Mouse (Mus musculus) neural tube, embryonic 13.5 days (tissue): ENCODE data around the gene Mepce. TPM values are rescaled to one million over a fixed set of nuclear protein-coding genes. Genes with fewer than 3 reads are reported as not detected.

Source experiments
- ATAC-seq: fragments of 200-750 bp; cut with Nextera tagmentation; 2 replicates; pipeline ENCODE4 v1.8.0; 2017; ENCODE audit warnings: low read depth, mild to moderate bottlenecking, moderate TSS enrichment, moderate library complexity
- H3K27ac ChIP-seq: fragments of 300-500 bp; sonication (generic); replicated peaks from 2 replicates; pipeline ENCODE4 v1.5.1; 2015; ENCODE audit warnings: moderate library complexity, mild to moderate bottlenecking, inconsistent platforms
- H3K27me3 ChIP-seq: fragments of 300-500 bp; sonication (generic); 2 replicates; pipeline ENCODE4 v1.6.1; 2015; ENCODE audit warnings: mild to moderate bottlenecking, inconsistent platforms
- H3K36me3 ChIP-seq: fragments of 300-500 bp; sonication (generic); 2 replicates; pipeline ENCODE4 v1.6.1; 2015; ENCODE audit warnings: mild to moderate bottlenecking, inconsistent platforms
- H3K4me1 ChIP-seq: fragments of 300-500 bp; sonication (generic); replicated peaks from 2 replicates; pipeline ENCODE4 v1.6.1; 2015; ENCODE audit warnings: inconsistent platforms
- H3K4me2 ChIP-seq: fragments of 300-500 bp; sonication (generic); 2 replicates; pipeline ENCODE4 v1.6.1; 2015; ENCODE audit warnings: inconsistent platforms, mild to moderate bottlenecking, moderate library complexity
- H3K4me3 ChIP-seq: fragments of 300-500 bp; sonication (generic); 2 replicates; pipeline ENCODE4 v1.5.1; 2015; ENCODE audit warnings: mild to moderate bottlenecking, inconsistent platforms
- H3K9ac ChIP-seq: fragments of 300-500 bp; sonication (generic); 2 replicates; pipeline ENCODE4 v1.6.1; 2015; ENCODE audit warnings: moderate library complexity, mild to moderate bottlenecking, inconsistent platforms
- H3K9me3 ChIP-seq: fragments of 300-500 bp; sonication (generic); 2 replicates; pipeline ENCODE4 v1.6.1; 2016; ENCODE audit warnings: inconsistent platforms
- WGBS: fragments of 180-500 bp; shearing (Covaris S2); methylation state at CpG from one replicate; pipeline ENCODE4 v1.1.7; 2015; 5-methylcytosine and 5-hydroxymethylcytosine counted together
- polyA plus RNA-seq: library from polyadenylated mRNA; unstranded; fragments of >200 nt; fragmentation: Nextera tagmentation; extraction: Ambion mirVana; gene quantifications from 2 replicates; pipeline ENCODE4 v1.2.1, GENCODE M21; 2015

Gene Mepce
- polyA plus RNA-seq, 1 experiment from 2014 or later = 9.9 TPM

DNA sequence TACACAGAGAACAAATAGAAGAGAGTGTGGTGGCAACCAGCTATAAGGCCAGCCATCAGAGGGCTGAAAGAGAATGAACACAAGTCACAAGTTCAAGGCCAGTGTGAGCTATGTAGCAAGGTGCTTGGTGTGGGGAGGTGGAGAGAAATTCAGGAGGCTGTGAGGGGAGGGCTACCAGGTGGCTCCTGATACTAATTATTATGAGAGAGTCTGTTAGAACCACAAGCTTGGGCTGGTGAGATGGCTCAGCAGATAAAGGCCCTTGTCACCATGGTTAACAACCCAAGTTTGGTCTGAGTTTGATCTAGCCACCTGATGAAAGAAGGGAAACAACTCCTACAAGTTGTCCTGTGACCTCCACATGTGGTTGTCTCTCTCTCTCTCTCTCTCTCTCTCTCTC lies 14.7 kb downstream of the Mepce start:
- Histone ChIP-seq H3K4me1 (peaks cover 18% of the 10 kb centered on the region; the same call in 1 of the 2 replicates), H3K27me3 (no peaks in the 10 kb centered on the region), H3K4me3 (no peak overlapping the region), H3K4me2 (no peak overlapping the region), H3K9me3 (no peaks in the 10 kb centered on the region), H3K36me3 (no peaks in the 10 kb centered on the region), H3K9ac (no peak overlapping the region), H3K27ac (no peak overlapping the region)
- no peak for ATAC-seq

DNA sequence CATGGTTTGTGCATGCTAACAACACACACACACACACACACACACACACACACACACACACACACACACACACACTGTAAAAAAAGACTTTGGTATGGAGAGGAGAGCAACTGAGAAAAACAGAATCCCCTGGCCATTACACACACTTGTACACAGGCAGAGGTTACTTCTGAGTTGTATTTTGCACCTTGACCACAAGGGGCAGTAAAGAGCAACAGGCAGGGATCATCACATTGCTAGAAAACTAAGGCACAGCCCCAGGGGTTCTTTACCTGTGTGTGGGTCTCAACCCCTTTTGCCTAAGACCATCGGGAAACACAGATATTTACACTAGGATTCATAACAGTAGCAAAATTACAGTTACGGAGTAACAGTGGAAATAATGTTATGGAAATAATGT lies 16.7 kb downstream of the Mepce start:
- H3K4me3 ChIP-seq = no peak overlapping the region
- WGBS = 43% methylated on average over 2 of the region's 2 CpGs
- peaks cover 10% of the 10 kb centered on the region; the same call in 1 of the 2 replicates for H3K4me1 ChIP-seq
- no peak overlapping the region for H3K9ac ChIP-seq
- H3K36me3 ChIP-seq = no peaks in the 10 kb centered on the region
- ATAC-seq = no peak
- no peaks in the 10 kb centered on the region for H3K9me3 ChIP-seq
- H3K4me2 ChIP-seq = no peak overlapping the region
- H3K27me3 ChIP-seq = no peaks in the 10 kb centered on the region
- no peak overlapping the region for H3K27ac ChIP-seq

- ATAC-seq = peak; percentile 28; the same call in 1 of the 2 replicates
- no peaks in the 10 kb centered on the region for H3K9me3 ChIP-seq
- H3K4me1 ChIP-seq = peaks cover 10% of the 10 kb centered on the region; the same call in 1 of the 2 replicates
- no peak overlapping the region for H3K9ac ChIP-seq
- no peaks in the 10 kb centered on the region for H3K36me3 ChIP-seq
- no peak overlapping the region for H3K4me3 ChIP-seq
- no peaks in the 10 kb centered on the region for H3K27me3 ChIP-seq
- H3K27ac ChIP-seq = 0 out of 2 replicates have a peak overlapping the region, but pooled peaks have one; percentile 33
- 30% methylated on average over 1 of the region's 1 CpGs for WGBS
- H3K4me2 ChIP-seq = no peak overlapping the region
These were observed 19.0 kb downstream of the Mepce start for GRCm38 (mm10) chr5:137768475-137768874.

DNA sequence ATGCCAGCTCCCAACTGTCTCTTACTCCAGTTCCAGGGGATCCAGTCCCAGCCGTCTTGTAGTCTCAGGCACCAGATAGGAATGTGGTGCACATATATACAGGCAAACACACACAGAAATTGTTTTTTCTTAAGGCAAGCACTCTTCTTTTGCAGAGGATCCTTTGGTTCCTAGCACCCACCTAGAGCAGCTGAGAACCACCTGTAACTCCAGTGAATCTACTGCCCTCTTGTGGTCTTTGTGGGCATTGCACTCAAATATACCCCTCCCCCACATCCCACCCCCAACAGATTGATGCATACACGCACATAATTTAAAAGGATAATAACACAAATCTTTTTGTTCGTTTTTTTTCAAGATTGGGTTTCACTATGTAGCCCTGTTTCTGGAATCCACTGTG lies 21.2 kb downstream of the Mepce start:
- Histone ChIP-seq H3K4me1 (peaks cover 10% of the 10 kb centered on the region; the same call in 1 of the 2 replicates), H3K4me2 (no peak overlapping the region), H3K27me3 (no peaks in the 10 kb centered on the region), H3K9me3 (no peaks in the 10 kb centered on the region), H3K4me3 (no peak overlapping the region), H3K36me3 (no peaks in the 10 kb centered on the region), H3K27ac (no peak overlapping the region), H3K9ac (no peak overlapping the region)
- WGBS = 57% methylated on average over 3 of the region's 3 CpGs
- no peak for ATAC-seq

GRCm38 (mm10) chr5:137764609-137765340 lies 22.7 kb downstream of the Mepce start:
- H3K9ac ChIP-seq = no peak overlapping the region
- no peak overlapping the region for H3K4me2 ChIP-seq
- H3K4me1 ChIP-seq = peaks cover 17% of the 10 kb centered on the region; the same call in 1 of the 2 replicates
- ATAC-seq = no peak
- H3K27ac ChIP-seq = no peak overlapping the region
- no peak overlapping the region for H3K4me3 ChIP-seq
- 51% methylated on average over 9 of the region's 9 CpGs for WGBS
- H3K27me3 ChIP-seq = no peaks in the 10 kb centered on the region
- H3K36me3 ChIP-seq = no peaks in the 10 kb centered on the region
- H3K9me3 ChIP-seq = no peaks in the 10 kb centered on the region

- WGBS = 17% methylated on average over 4 of the region's 4 CpGs
- ATAC-seq = peak; percentile 82
These were observed 27.5 kb downstream of the Mepce start for GRCm38 (mm10) chr5:137759971-137760412.

DNA sequence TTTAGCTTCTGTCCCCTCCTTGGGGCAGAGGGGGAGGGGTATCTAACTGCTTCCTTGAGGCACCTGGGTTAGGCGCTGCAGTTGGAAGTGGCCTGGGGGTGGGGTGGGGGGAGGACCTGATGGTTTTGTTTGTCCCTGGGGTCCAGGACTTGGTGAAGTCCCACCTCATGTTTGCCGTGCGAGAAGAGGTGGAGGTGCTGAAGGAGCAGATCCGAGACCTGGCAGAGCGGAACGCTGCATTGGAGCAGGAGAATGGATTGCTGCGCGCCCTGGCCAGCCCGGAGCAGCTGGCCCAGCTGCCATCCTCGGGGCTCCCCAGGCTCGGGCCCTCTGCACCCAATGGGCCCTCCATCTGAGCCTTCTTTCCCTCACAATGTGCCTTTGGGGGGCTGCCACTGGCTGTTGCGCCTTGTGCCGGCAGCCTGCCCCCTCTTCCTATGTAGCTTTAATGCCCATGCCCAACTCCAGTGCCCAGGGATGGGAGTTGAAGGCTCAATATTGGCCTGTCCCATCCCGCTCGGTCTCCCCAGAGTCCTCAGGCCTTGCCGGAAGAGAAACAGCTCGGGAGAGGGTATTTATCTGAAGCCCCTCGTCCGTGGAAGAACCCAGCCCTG lies 28.4 kb downstream of the Mepce start:
- Histone ChIP-seq H3K9me3 (no peaks in the 10 kb centered on the region), H3K27ac (peak overlapping the region; percentile 81), H3K4me2 (peak overlapping the region; percentile 41), H3K4me1 (peaks cover 43% of the 10 kb centered on the region), H3K36me3 (peaks cover 16% of the 10 kb centered on the region), H3K27me3 (no peaks in the 10 kb centered on the region), H3K4me3 (no peak overlapping the region), H3K9ac (peak overlapping the region; percentile 51)
- 87% methylated on average over 19 of the region's 19 CpGs for WGBS
- no peak for ATAC-seq

More at GRCm38 (mm10) chr5:137759971-137760412, 27.5 kb downstream of the Mepce start:
- Histone ChIP-seq H3K9ac (no peak overlapping the region), H3K4me3 (no peak overlapping the region), H3K27me3 (no peaks in the 10 kb centered on the region), H3K9me3 (no peaks in the 10 kb centered on the region), H3K27ac (peak overlapping the region; percentile 81), H3K4me1 (peaks cover 43% of the 10 kb centered on the region), H3K36me3 (peaks cover 13% of the 10 kb centered on the region; the same call in 1 of the 2 replicates), H3K4me2 (no peak overlapping the region)

- Histone ChIP-seq H3K4me3 (peak overlapping the region; percentile 5; the same call in 1 of the 2 replicates), H3K4me2 (peak overlapping the region; percentile 41), H3K27me3 (no peaks in the 10 kb centered on the region), H3K4me1 (peaks cover 43% of the 10 kb centered on the region), H3K27ac (peak overlapping the region; percentile 81), H3K9me3 (no peaks in the 10 kb centered on the region), H3K9ac (peak overlapping the region; percentile 51), H3K36me3 (peaks cover 25% of the 10 kb centered on the region)
- ATAC-seq = peak; percentile 74
- WGBS = 56% methylated on average over 6 of the region's 6 CpGs
These were observed 29.6 kb downstream of the Mepce start for GRCm38 (mm10) chr5:137757887-137758286.

GRCm38 (mm10) chr5:137756882-137757661 lies 30.4 kb downstream of the Mepce start:
- Histone ChIP-seq H3K9me3 (no peaks in the 10 kb centered on the region), H3K4me2 (no peak overlapping the region), H3K9ac (no peak overlapping the region), H3K27ac (peak overlapping the region; percentile 81), H3K36me3 (peaks cover 34% of the 10 kb centered on the region), H3K4me3 (no peak overlapping the region), H3K27me3 (no peaks in the 10 kb centered on the region), H3K4me1 (peaks cover 43% of the 10 kb centered on the region)
- WGBS = 47% methylated on average over 10 of the region's 10 CpGs
- ATAC-seq = peak; percentile 38

DNA sequence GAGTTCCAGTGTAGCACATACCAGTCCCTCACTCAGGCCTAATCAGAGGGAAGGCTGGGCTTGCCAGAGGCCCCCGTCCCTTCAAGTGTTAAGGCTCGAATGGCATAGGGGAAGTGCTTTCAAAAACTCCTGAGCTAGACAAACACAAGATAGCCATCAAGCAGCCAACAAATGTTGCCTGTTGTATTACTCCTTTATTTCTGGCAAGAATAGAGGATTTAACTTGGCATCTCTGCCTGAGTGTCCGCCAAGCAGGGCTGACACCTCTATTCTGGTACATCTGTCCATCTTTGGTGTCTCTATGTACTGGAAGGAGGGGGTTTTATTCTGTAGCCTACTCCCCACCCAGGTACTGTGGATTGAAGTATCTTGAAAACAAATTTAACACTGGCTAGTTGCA lies 31.3 kb downstream of the Mepce start:
- 81% methylated on average over 3 of the region's 3 CpGs for WGBS
- H3K4me2 ChIP-seq = no peak overlapping the region
- no peak overlapping the region for H3K27ac ChIP-seq
- H3K4me1 ChIP-seq = peaks cover 43% of the 10 kb centered on the region
- H3K9me3 ChIP-seq = no peaks in the 10 kb centered on the region
- peaks cover 43% of the 10 kb centered on the region for H3K36me3 ChIP-seq
- H3K4me3 ChIP-seq = no peak overlapping the region
- ATAC-seq = no peak
- H3K9ac ChIP-seq = no peak overlapping the region
- H3K27me3 ChIP-seq = no peaks in the 10 kb centered on the region

GRCm38 (mm10) chr5:137755425-137755824 lies 32.0 kb downstream of the Mepce start:
- Histone ChIP-seq H3K36me3 (peaks cover 46% of the 10 kb centered on the region), H3K4me3 (no peak overlapping the region), H3K9ac (no peak overlapping the region), H3K4me2 (no peak overlapping the region), H3K4me1 (peaks cover 40% of the 10 kb centered on the region), H3K9me3 (no peaks in the 10 kb centered on the region), H3K27ac (no peak overlapping the region), H3K27me3 (no peaks in the 10 kb centered on the region)
- no peak for ATAC-seq
- 85% methylated on average over 5 of the region's 5 CpGs for WGBS
